Mouse (Mus musculus) CH12.LX (cell line): ENCODE results near the gene Spty2d1. TPM values are rescaled to one million over a fixed set of nuclear protein-coding genes. Genes with fewer than 3 reads are reported as not detected.

Source experiments
- DNase-seq: peaks from one replicate; pipeline ENCODE4 v3.0.0-alpha.2; 2013; ENCODE audit errors: extremely low read depth
- H3K27ac ChIP-seq: 2 replicates; pipeline ENCODE4 v1.5.1; 2012; ENCODE audit warnings: low read depth, mild to moderate bottlenecking, control low read depth, moderate library complexity; ENCODE audit not compliant: insufficient read depth
- H3K27me3 ChIP-seq: replicated peaks from 2 replicates; pipeline ENCODE3; 2012; ENCODE audit warnings: inconsistent platforms
- H3K36me3 ChIP-seq, 2 experiments: replicated peaks in 1 of 2; 2 replicates each; pipeline versions ENCODE3 to v1.6.1; 2012; ENCODE audit warnings: inconsistent platforms in 1 of 2, low read length in 1 of 2, mild to moderate bottlenecking in 1 of 2, mixed read lengths in 1 of 2, moderate library complexity in 1 of 2; ENCODE audit not compliant: control insufficient read depth in 1 of 2, insufficient read depth in 1 of 2
- H3K4me1 ChIP-seq, 2 experiments: 2 replicates each; pipeline ENCODE4 v1.6.1; 2012; ENCODE audit warnings: inconsistent platforms in 1 of 2, moderate library complexity in 1 of 2; ENCODE audit not compliant: insufficient read depth in 2 of 2, control insufficient read depth in 1 of 2
- H3K4me2 ChIP-seq: 2 replicates; pipeline ENCODE4 v1.6.1; 2012; ENCODE audit warnings: low read depth, mild to moderate bottlenecking, control low read depth; ENCODE audit not compliant: poor library complexity, insufficient read depth, severe bottlenecking
- H3K4me3 ChIP-seq, 3 experiments: fragments of 150-350 bp in 1 of 3; sonication (generic) in 1 of 3; replicated peaks in 1 of 3; 2 replicates each; pipeline versions ENCODE3 to v1.5.1; 2011 to 2012; ENCODE audit warnings: low read depth in 2 of 3, low read length in 2 of 3, mild to moderate bottlenecking in 2 of 3, moderate library complexity in 2 of 3, control low read depth in 1 of 3, improper control_type of control experiment in 1 of 3, inconsistent platforms in 1 of 3, mixed read lengths in 1 of 3; ENCODE audit not compliant: poor library complexity in 1 of 3
- H3K79me2 ChIP-seq: replicated peaks from 2 replicates; pipeline ENCODE4 v1.6.1; 2012; ENCODE audit warnings: mild to moderate bottlenecking, moderate library complexity; ENCODE audit not compliant: control insufficient read depth, poor library complexity, insufficient read depth, severe bottlenecking; ENCODE audit errors: extremely low read depth
- H3K9ac ChIP-seq: 2 replicates; pipeline ENCODE4 v1.6.1; 2012; ENCODE audit warnings: low read depth, mild to moderate bottlenecking, control low read depth, moderate library complexity; ENCODE audit not compliant: insufficient read depth
- H3K9me3 ChIP-seq: replicated peaks from 2 replicates; pipeline ENCODE3; 2012; ENCODE audit warnings: low read length, inconsistent platforms, mixed read lengths
- CHD2 ChIP-seq: IDR thresholded peaks from 2 replicates; pipeline ENCODE4 v1.6.1; 2011; ENCODE audit warnings: low read length, improper control_type of control experiment
- E2F4 ChIP-seq: IDR thresholded peaks from 2 replicates; pipeline ENCODE4 v1.6.1; 2011; ENCODE audit warnings: low read depth, low read length, improper control_type of control experiment; ENCODE audit not compliant: insufficient replicate concordance
- ELF1 ChIP-seq: IDR thresholded peaks from 2 replicates; pipeline ENCODE4 v1.6.1; 2014; ENCODE audit warnings: low read depth, mild to moderate bottlenecking, inconsistent platforms, low read length, improper control_type of control experiment
- EP300 ChIP-seq: IDR thresholded peaks from 2 replicates; pipeline ENCODE4 v1.6.1; 2011; ENCODE audit warnings: low read length, improper control_type of control experiment
- ETS1 ChIP-seq: conservative IDR thresholded peaks from 2 replicates; pipeline ENCODE4 v1.6.1; 2012; ENCODE audit warnings: low read depth, mild to moderate bottlenecking, inconsistent platforms, low read length, improper control_type of control experiment, moderate library complexity
- JUND ChIP-seq: conservative IDR thresholded peaks from 2 replicates; pipeline ENCODE4 v1.6.1; 2011; ENCODE audit warnings: low read depth, low read length, improper control_type of control experiment
- KAT2A ChIP-seq: IDR thresholded peaks from 2 replicates; pipeline ENCODE4 v1.6.1; 2012; ENCODE audit warnings: low read length, improper control_type of control experiment, inconsistent platforms; ENCODE audit not compliant: insufficient replicate concordance
- MAFK ChIP-seq: IDR thresholded peaks from 2 replicates; pipeline ENCODE4 v1.6.1; 2011; ENCODE audit warnings: low read length, improper control_type of control experiment; ENCODE audit not compliant: insufficient replicate concordance
- MAX ChIP-seq: IDR thresholded peaks from 2 replicates; pipeline ENCODE4 v1.6.1; 2011; ENCODE audit warnings: low read length, improper control_type of control experiment
- MAZ ChIP-seq: IDR thresholded peaks from 2 replicates; pipeline ENCODE4 v1.6.1; 2012; ENCODE audit warnings: low read depth, mild to moderate bottlenecking, inconsistent platforms, low read length, improper control_type of control experiment, moderate library complexity
- MEF2A ChIP-seq: IDR thresholded peaks from 2 replicates; pipeline ENCODE4 v1.6.1; 2014; ENCODE audit warnings: low read depth, mild to moderate bottlenecking, inconsistent platforms, low read length, improper control_type of control experiment, borderline replicate concordance
- NELFE ChIP-seq: IDR thresholded peaks from 2 replicates; pipeline ENCODE4 v1.6.1; 2011; ENCODE audit warnings: low read depth, low read length, improper control_type of control experiment
- NRF1 ChIP-seq: IDR thresholded peaks from 2 replicates; pipeline ENCODE4 v1.6.1; 2014; ENCODE audit warnings: low read depth, mild to moderate bottlenecking, inconsistent platforms, low read length, improper control_type of control experiment, moderate library complexity
- PAX5 ChIP-seq: IDR thresholded peaks from 2 replicates; pipeline ENCODE4 v1.6.1; 2012; ENCODE audit warnings: low read length, inconsistent platforms, mixed read lengths
- POLR2AphosphoS2 ChIP-seq: IDR thresholded peaks from 2 replicates; pipeline ENCODE4 v1.6.1; 2011; ENCODE audit warnings: low read depth, low read length, improper control_type of control experiment
- RAD21 ChIP-seq: IDR thresholded peaks from 2 replicates; pipeline ENCODE4 v1.6.1; 2011; ENCODE audit warnings: low read depth, mild to moderate bottlenecking, low read length, improper control_type of control experiment, moderate library complexity
- RCOR1 ChIP-seq: conservative IDR thresholded peaks from 2 replicates; pipeline ENCODE4 v1.6.1; 2012; ENCODE audit warnings: low read depth, mild to moderate bottlenecking, inconsistent platforms, low read length, improper control_type of control experiment
- TBP ChIP-seq: conservative IDR thresholded peaks from 2 replicates; pipeline ENCODE4 v1.6.1; 2011; ENCODE audit warnings: low read depth, low read length, improper control_type of control experiment
- TCF12 ChIP-seq: IDR thresholded peaks from 2 replicates; pipeline ENCODE4 v1.6.1; 2014; ENCODE audit warnings: low read depth, mild to moderate bottlenecking, inconsistent platforms, low read length, improper control_type of control experiment
- USF1 ChIP-seq: IDR thresholded peaks from 2 replicates; pipeline ENCODE4 v1.6.1; 2014; ENCODE audit warnings: low read depth, mild to moderate bottlenecking, inconsistent platforms, low read length, improper control_type of control experiment
- dilution Hi-C: fragments of 300-500 bp; cut with MboI; formaldehyde crosslinking; loops from 2 replicates; pipeline ENCODE4 v1.14.3; 2020; ENCODE audit warnings: low sequenced_read_pairs; ENCODE audit not compliant: extremely low pct_unique_long_range_greater_than_20kb, extremely low pct_ligation_motif_present
- in situ Hi-C: fragments of 300-500 bp; cut with MboI; formaldehyde crosslinking; loops from 3 replicates; pipeline ENCODE4 v1.14.3; 2019; ENCODE audit warnings: low sequenced_read_pairs, low pct_ligation_motif_present, low pct_unique_long_range_greater_than_20kb, mixed read lengths
- polyA plus RNA-seq: library from polyadenylated mRNA; unstranded; fragments of >175 nt; gene quantifications from 2 replicates; pipeline ENCODE4 v1.2.1, GENCODE M21; 2012; ENCODE audit warnings: low read depth; ENCODE audit not compliant: insufficient read length
- total RNA-seq, 2 experiments: library from RNA; depleted of rRNA; stranded (reverse); fragments of 300-350 nt in 1 of 2; fragments of >200 nt in 1 of 2; gene quantifications; 2 replicates each; pipeline ENCODE4 v1.2.3; 2012 to 2014

Spty2d1 gene
- total and polyA plus RNA-seq, 3 experiments = 10.5 to 32.6 (median 22.9) TPM

DNA sequence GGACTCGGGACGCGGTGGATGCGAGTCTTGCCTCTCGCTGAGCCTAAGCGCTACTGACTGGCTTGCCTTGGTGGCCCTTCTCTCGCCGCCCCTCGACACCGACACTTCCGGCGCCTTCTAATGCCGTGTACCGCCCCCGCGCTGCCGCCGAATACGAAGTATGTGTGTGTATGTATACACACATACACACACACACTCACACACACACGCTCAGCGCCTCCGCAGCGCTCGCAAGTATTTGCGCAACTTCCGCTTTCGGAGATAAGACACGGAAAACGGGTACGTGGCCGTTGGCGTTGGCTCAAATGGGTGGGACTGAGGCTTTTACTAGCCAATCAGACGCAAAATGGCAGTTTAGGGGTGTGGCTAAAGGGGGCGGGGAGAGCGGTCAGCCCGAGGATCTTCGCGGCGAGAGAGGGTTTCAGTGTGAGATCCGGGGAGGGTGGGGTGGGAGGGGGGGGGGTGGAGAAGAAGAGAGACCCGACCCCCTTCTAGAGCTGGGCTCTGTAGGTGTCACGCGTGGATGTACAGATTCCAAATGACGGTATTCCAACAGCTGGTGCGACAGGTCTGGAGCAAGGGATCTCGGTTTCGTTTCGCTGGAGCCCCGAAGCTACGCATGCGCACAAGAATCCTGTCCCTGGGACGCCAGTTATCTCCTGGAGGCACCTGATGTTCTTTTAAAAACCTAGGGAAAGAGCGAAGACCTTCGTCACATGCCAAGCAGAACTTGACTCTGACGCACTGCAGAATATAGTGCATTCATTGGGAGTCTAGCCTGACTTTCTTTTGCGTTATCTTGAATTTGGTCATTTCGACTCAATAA lies at the start of gene Spty2d1 (continued):
- TF ChIP-seq ELF1 = peak; percentile 97

DNA sequence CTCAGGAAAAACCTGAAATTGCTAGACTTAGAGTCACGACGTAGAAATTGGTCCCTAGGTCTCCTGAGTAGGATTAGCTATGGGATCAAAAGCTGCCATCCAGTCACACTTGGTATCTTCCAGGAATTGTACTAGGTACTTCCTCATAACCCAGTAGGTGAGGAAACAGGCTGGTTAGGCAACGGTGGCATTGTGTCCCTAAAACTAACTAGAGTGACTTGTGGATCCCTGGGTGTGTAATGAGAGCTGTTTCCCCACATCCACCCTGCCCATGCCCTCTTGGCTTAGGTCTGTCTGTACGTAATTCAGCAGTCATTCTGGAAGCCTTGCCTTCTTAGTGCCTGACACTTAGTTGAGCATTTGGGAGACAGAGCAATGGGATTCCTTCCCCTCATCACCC lies 48.1 kb upstream of the Spty2d1 start:
- dilution Hi-C loops = no loop called here
- Histone ChIP-seq H3K27me3 (no peaks in the 10 kb centered on the region), H3K9me3 (no peaks in the 10 kb centered on the region), H3K4me1 (peaks cover 18 to 38% of the 10 kb centered on the region in 2 experiments), H3K36me3 (peaks cover 0 to 8% of the 10 kb centered on the region in 2 experiments), H3K4me2 (no peak overlapping the region), H3K4me3 (no peak overlapping the region), H3K27ac (no peak overlapping the region), H3K79me2 (no peaks in the 10 kb centered on the region), H3K9ac (no peak overlapping the region)
- TF ChIP-seq MAFK (no peak), TBP (no peak), TCF12 (no peak), RAD21 (no peak), MAX (no peak), NRF1 (no peak), NELFE (no peak), POLR2AphosphoS2 (no peak), CHD2 (no peak), USF1 (no peak), E2F4 (no peak), KAT2A (no peak), MEF2A (no peak), JUND (no peak), MAZ (no peak), RCOR1 (no peak), EP300 (no peak), ETS1 (no peak), PAX5 (no peak)
- in situ Hi-C loops = no loop called here
- DNase-seq = no peak
